Mouse (Mus musculus): Measurements from ENCODE around the gene Eif4g2. TPM values are rescaled to one million over a fixed set of nuclear protein-coding genes. Genes with fewer than 3 reads are reported as not detected.

The Eif4g2 gene
- polyA plus RNA-seq, 1 experiment from 2014 or later, result 1,716 TPM

Other genes with a start within 250 kb of the Eif4g2 start
- gene Rnf141, start 238.6 kb downstream of the Eif4g2 start, polyA plus RNA-seq (2014; fragmentation: Nextera tagmentation; extraction: Ambion mirVana), result 28.2 and 29.0 TPM in 2 replicates
- gene Lyve1, start 219.8 kb downstream of the Eif4g2 start, polyA plus RNA-seq (2014; fragmentation: Nextera tagmentation; extraction: Ambion mirVana), result 2.4 and 2.5 TPM in 2 replicates
- 1.4 and 1.7 TPM in 2 replicates for gene Mrvi1, start 100.6 kb downstream of the Eif4g2 start, polyA plus RNA-seq (2014; fragmentation: Nextera tagmentation; extraction: Ambion mirVana)
- gene Ctr9, start 54.1 kb downstream of the Eif4g2 start, polyA plus RNA-seq (2014; fragmentation: Nextera tagmentation; extraction: Ambion mirVana), result 79.3 and 91.2 TPM in 2 replicates

Measured in hindbrain, embryonic 11.5 days (tissue).